Mouse (Mus musculus): ENCODE data around the gene Stk11.

DNA sequence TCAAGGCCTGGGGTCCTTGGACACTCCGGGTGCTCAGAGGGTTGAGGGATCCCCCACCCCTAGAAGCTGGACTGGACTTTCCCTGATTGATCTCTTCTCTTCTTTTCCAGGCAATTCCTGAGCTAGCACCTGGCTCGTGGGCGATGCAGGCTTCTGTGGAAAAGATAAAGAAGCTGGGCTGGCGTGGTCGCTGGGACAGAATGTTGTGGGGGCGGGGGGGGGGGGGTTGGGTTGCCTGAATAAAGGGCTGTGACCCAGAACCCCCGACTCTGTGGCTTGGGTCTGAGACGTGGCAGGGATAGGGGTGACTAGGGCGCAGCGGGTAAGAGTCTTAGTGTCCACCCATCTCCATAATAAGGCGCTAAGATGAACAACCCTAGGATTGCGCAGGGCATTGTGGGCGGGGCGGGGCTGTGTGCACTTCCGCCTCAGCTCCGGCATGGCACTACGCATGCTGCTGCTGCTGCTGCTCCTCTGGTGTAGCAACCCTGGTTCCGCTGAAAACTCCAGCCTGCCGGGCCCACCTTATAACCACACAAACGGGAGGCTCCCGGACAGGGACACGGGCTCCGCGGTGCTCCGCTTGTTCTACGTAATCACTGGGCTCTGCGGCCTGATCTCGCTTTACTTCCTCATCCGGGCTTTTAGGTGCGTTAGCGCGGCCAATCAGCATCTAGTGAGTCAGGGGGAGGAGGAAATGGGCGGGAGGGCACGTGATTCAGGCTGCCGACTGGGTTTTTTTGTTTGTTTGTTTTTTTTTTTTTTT is 57.1 kb downstream of the Stk11 start, which contains the start of gene 1600002K03Rik:
- TF ChIP-seq CTCF (IDR thresholded peaks at IDR 0.05; ENCODE audit: low read depth, low read length) (no peak), POLR2A (IDR thresholded peaks at IDR 0.05; ENCODE audit: borderline replicate concordance, low read depth, low read length) (no peak)

All from bone marrow macrophage, adult 2 months (primary cell).